Mouse (Mus musculus): ENCODE data around the gene Arhgap6.
A peak's percentile ranks its signal among the peaks of the same experiment; 100 is the strongest.

Arhgap6 gene

GRCm38 (mm10) chrX:169112662-169113061 lies 317.8 kb downstream of the Arhgap6 start:
- no peak for DNase-seq (ENCODE audit: low spot score in 2 of 2)

DNA sequence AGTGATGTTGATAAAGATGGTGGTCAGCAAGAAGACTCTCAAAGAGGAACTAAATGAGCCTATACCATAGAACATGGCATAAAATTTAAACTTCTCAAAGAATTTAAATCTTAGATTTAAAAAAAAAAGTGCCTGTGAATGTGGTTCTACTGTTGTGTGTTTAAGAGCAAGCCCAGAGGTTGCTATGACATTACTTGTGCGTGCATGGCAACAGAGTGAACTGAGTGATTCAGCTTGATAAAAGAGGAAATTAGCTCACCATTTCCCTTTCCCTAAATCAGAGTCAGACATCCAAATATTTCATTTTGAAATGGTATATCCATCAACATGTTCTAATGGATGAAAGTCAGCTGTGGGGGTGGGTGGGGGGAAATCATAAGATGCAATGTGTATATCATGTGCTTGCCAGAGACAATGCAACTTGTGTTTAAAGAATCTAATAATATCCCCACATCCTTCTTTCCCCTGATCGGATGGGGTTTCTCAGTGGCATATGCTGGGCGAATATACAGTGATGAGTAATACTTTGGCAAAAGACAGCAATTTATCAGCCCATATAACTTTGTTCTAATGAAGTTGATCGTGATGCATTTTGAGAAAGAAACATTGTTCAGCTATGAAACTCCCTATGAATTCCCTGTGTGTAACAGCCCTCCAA lies 328.3 kb downstream of the Arhgap6 start:
- no peak for DNase-seq (ENCODE audit: low spot score in 2 of 2)

- DNase-seq (ENCODE audit: low spot score in 2 of 2), result no peak
These were observed 328.9 kb downstream of the Arhgap6 start for GRCm38 (mm10) chrX:169123773-169124151.

DNA sequence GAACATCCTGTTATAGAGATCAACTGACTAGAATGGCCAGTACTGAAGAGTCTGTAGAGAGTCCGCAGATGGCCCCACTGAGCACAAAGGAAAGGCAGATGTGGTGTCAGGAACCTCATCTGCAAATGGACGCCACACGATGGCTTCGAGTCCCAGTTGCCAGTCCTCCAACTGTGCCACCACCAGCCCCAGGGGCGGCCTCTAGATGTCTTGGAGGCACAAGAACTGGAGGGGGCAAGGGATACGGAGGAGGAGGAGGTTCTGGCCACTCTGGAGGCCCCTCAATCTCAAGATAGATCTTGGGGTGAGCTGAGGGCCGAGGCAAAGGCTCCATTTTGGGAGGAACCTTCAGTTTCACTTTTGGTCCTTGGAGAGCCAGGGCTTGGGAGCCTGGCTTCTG lies 344.9 kb downstream of the Arhgap6 start:
- peak in 1 of 2 experiments; percentile 52 for DNase-seq (ENCODE audit: low spot score in 2 of 2)

DNA sequence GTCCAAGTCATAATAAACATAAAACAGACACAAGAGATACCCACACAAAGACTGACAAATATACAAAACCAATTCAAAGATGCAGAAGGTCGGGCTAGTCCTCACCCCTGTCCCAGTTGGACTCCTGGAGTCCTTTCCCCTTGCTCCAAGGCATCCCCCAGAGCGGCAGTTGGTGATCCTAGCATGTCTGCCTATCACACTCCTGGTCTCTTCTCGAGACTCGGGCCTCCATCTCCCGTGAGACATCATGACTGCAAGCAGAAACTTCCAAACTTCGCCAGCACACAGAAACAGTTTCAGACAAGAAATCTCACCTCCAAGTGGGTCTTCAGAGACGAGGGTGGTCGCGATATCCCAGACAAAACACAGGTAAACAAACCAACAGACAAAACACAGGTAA lies 345.6 kb downstream of the Arhgap6 start:
- DNase-seq (ENCODE audit: low spot score in 2 of 2), result peak in 1 of 2 experiments; percentile 55

DNA sequence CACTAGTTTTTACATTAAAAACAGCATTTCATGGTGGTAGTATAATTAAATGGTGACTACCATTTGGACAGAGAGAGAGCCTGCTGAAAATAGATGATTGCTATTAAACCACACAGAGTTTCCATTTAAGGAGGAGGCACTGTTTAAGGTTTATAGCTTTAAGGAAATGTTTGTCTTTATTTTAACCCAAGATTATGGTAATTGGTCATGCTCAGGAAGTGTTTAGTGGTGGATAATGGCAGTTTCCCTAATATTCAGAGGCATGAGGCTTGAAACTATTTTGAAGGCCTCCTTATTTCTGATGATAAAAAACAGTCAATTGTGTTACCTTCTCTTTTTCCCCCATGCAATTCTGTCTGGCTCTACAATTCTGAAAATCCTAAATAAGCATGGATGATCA lies 358.9 kb downstream of the Arhgap6 start:
- no peak for DNase-seq (ENCODE audit: low spot score in 2 of 2)

GRCm38 (mm10) chrX:169158385-169158784 lies 363.5 kb downstream of the Arhgap6 start:
- no peak for DNase-seq (ENCODE audit: low spot score in 2 of 2)

GRCm38 (mm10) chrX:169170981-169171380 lies 376.1 kb downstream of the Arhgap6 start:
- DNase-seq (ENCODE audit: low spot score in 2 of 2), result no peak

- no peak for DNase-seq (ENCODE audit: low spot score in 2 of 2)
These were observed 378.9 kb downstream of the Arhgap6 start for GRCm38 (mm10) chrX:169173796-169174195.

GRCm38 (mm10) chrX:169178634-169179033 lies 383.7 kb downstream of the Arhgap6 start:
- DNase-seq (ENCODE audit: low spot score in 2 of 2), result no peak

- no peak for DNase-seq (ENCODE audit: low spot score in 2 of 2)
These were observed 392.2 kb downstream of the Arhgap6 start, which contains the start of gene Amelx for GRCm38 (mm10) chrX:169187100-169187499. Gene Amelx, minus strand, starts transcription at chrX:169187200.

DNA sequence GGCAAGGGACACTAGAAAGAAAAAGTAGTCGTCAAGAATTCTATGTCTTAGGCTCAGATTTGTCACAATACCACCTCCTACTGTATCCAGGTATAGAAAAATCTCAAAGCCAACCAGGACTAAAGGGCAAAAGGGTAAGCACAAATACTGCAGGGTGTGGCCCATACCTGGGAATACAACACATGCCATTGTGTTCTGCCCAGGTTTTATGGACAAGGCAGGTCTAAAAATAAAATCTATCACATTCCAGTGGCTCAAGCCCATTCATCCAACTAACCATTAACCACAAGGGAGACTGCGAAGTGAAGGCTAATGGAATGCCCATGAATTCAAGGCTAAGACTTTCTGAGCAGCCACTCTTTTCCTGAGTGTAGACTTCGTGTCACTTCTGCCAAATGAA lies 415.1 kb downstream of the Arhgap6 start:
- no peak for DNase-seq (ENCODE audit: low spot score in 2 of 2)

DNA sequence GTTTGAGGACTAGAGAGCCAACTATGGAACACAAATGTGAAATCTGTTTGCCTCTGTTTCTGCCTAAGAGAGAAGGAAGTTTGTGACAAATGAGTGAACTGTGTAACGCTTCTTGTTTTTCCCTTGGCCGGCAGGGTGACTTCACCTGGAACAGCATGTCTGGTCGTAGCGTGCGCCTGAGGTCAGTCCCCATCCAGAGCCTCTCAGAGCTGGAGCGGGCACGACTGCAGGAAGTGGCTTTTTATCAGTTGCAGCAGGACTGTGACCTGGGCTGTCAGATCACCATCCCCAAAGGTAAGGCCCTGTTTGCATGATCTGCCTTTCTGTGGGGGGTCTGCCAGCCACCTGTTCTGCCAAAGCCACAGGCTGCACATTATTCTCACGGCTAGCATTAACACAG lies 425.2 kb downstream of the Arhgap6 start:
- no peak for DNase-seq (ENCODE audit: low spot score in 2 of 2)

GRCm38 (mm10) chrX:169222357-169223062 lies 427.6 kb downstream of the Arhgap6 start:
- DNase-seq (ENCODE audit: low spot score in 2 of 2), result no peak

DNA sequence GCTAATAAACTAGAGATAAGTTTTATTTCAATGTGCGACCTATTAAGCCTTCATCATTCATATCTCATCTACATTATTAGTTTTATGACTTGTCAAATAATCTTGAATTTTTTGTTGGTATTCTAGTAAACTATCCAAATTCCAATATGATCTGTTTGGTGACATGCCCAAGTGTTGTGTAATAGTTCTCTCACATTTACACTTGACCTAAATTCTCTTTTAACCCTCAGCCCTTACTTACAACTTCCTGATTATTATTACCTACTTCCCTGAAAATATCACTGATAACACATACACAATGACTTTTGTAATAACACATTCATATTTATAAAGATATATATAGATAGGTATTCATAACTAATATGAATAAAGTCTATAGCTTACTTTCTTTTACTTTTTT lies 461.0 kb downstream of the Arhgap6 start:
- no peak for DNase-seq (ENCODE audit: low spot score in 2 of 2)

GRCm38 (mm10) chrX:169256741-169257140 lies 461.8 kb downstream of the Arhgap6 start:
- no peak for DNase-seq (ENCODE audit: low spot score in 2 of 2)

GRCm38 (mm10) chrX:169261034-169261433 lies 466.1 kb downstream of the Arhgap6 start:
- DNase-seq (ENCODE audit: low spot score in 2 of 2), result no peak

DNA sequence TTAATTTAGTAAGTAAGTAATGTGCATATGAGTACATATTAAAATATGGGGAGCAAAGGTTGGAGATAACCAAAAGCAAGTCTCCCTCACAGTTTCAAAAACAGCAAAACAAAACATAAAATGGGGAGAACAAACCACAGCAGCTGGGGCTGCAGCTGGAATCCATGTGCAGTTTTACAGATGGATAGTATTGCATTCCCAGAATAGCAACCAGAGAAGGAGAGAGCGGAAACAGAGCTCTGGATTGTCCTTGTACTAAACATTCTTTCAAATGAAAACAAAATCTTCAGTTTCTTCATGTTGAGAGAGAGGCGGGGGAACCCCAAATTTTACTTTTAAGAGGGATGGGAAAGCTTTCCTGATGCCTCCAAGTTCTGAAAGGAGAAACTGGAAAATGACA lies 467.3 kb downstream of the Arhgap6 start:
- no peak for DNase-seq (ENCODE audit: low spot score in 2 of 2)

GRCm38 (mm10) chrX:169263433-169264172 lies 468.7 kb downstream of the Arhgap6 start:
- DNase-seq (ENCODE audit: low spot score in 2 of 2), result no peak

GRCm38 (mm10) chrX:169299579-169299978 lies 504.7 kb downstream of the Arhgap6 start:
- no peak for DNase-seq (ENCODE audit: low spot score in 2 of 2)

DNA sequence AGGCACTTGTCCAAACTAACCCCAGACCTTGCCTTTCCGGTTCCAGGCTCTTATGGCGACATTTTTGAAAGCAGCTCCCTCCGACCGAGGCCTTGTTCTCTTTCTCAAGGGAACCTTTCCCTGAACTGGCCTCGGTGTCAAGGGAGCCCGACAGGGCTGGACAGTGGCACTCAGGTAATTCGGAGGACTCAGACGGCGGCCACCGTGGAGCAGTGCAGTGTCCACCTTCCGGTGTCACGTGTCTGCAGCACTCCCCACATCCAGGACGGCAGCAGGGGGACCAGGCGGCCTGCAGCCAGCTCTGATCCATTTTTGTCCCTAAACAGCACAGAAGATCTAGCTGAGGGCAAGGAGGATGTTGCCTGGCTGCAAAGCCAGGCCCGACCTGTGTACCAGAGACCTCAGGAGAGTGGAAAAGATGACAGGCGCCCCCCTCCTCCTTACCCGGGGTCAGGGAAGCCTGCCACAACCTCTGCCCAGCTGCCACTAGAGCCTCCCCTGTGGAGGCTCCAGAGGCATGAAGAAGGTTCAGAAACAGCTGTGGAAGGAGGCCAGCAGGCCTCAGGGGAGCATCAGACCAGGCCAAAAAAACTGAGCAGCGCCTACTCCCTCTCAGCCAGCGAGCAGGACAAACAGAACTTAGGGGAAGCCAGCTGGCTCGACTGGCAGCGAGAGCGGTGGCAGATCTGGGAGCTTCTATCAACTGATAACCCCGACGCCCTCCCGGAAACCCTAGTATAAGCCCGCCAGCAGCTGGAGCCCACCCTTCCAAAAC lies 507.6 kb downstream of the Arhgap6 start:
- DNase-seq (ENCODE audit: low spot score in 2 of 2), result no peak

GRCm38 (mm10) chrX:169303945-169304344 lies 509.0 kb downstream of the Arhgap6 start:
- peak in 1 of 2 experiments; percentile 60 for DNase-seq (ENCODE audit: low spot score in 2 of 2)
